Mouse (Mus musculus) urinary bladder, postnatal 25 days (tissue): ENCODE data around the gene Slc38a3.

ENCODE experiments used
- DNase-seq: peaks from one replicate; pipeline ENCODE4 v3.0.0; 2022; ENCODE audit warnings: low spot score

Gene Slc38a3

GRCm38 (mm10) chr9:107669480-107669945 is at the start of gene Slc38a3:
Slc38a3 (minus strand) TSS chr9:107669530.
- no peak for DNase-seq

DNA sequence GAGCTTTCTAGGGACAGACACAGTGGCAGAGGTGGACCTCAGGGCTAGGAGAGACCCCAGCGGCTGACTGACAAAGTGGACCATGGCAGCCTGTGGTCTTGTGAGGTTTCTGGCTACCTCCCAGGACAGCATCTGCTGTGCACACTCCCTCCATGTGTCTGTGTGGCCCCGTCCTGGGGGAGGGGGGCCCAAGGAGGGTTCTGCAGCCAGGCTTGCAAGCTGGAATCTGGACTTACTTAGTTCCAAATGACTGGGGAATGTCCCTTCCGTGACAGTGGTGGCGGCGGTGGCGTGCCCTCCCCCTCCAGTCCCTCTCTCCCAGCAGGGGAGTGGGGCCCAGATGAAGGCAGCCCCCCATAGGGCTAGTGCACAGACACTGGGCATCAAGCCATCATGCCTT is 47.6 kb upstream of the Slc38a3 start:
- DNase-seq = no peak

- DNase-seq = no peak
These were observed 46.3 kb upstream of the Slc38a3 start for GRCm38 (mm10) chr9:107715632-107716031.

DNA sequence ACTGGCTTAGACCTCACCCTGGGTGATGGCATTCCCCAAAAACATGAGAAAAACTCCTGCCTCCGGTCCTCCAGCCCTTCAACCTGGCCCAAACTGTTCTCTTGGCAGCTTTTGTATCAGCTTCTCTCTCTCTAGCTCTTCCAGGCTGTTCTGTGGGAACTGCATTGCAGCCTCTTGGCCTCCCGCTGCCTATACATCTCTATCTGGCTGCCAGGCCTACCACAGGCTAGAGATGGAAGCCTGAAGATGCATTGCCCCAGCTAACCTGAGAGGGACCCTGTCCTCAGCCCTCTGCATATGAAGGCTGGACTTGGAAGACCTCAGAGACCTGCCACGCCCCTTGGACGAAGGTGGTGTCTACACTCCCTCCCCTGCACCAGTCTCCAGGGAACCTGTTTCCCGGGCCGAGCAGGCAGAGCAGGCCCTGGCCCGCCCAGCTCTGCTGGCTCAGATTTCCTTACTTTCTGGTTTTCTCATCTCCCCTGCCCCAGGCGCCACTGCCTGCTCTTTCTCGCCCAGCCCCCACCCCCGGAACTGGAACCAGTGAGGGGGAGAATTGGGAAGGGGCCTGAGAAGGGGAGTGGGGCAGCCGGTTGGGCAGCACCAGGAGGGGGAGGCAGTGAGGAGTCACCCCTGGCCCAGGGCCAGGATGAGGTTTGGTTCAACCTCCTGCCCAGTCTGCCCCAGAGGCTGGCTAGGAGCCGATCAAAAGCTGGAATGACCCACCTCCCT is 45.1 kb upstream of the Slc38a3 start:
- peak; percentile 64 for DNase-seq

- DNase-seq = peak; percentile 79
These were observed 40.6 kb upstream of the Slc38a3 start, which contains the start of gene Sema3f for GRCm38 (mm10) chr9:107709697-107710483. Sema3f (minus strand) TSS chr9:107710475.

DNA sequence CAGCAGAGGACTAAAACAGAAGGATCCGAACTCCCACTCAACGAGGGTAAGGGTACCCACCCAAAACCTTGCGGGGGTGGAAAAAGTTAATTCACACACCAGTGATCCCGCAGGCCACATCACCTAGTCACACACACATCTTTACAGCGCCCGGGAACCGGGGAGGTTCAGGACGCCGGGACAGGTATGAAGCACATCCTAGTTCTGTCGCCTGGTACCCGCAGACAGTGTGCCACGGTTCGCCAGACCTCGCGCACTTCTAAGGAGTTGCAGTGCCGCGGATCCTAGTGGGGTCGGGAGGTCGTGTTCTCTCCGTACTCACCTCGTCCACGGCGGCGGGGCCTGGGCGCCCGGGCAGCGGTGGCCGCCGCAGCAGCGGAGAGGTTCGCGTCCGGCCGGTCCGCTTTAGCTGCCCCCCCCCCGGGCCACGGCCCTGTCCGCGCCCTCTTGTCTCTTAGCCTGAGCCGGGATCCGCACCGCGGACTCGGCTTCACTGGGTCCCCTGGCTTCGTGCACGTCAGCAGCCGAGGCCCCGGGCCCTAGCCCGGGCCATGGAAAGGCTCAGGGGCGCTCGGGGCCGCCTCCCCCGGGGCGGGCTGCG is 39.9 kb upstream of the Slc38a3 start:
- DNase-seq = no peak

DNA sequence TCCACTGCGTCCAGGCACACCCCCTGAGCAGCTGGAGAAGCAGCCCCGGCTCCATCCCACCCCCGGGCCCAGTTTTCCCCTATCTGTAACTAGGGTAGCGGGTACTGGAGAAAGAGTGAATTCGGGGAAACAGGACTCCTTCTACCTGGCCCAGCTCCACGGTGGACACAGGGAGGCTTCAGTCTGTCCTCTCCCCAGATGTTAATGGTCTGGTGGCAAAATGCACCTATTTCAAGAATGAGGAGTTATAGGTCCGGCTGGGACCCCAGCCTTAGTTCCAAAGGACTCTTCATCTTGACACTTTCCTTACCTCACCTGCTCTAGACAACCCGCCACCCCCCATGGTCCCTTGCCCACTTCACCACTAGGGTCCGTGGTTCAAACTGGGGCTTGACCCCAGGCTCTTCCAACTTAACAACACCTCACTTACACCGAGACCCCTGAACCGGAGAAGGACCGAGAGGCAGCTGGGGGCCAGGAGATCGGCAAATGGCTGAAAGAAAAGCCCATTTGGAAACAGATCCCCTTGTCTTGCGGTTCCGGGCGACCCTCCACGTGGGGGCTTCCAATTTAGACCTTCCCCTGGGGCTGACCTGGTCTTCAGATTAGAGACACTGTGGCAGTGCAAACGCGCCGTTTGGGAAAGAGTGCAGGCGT is 39.2 kb upstream of the Slc38a3 start:
- DNase-seq = no peak

DNA sequence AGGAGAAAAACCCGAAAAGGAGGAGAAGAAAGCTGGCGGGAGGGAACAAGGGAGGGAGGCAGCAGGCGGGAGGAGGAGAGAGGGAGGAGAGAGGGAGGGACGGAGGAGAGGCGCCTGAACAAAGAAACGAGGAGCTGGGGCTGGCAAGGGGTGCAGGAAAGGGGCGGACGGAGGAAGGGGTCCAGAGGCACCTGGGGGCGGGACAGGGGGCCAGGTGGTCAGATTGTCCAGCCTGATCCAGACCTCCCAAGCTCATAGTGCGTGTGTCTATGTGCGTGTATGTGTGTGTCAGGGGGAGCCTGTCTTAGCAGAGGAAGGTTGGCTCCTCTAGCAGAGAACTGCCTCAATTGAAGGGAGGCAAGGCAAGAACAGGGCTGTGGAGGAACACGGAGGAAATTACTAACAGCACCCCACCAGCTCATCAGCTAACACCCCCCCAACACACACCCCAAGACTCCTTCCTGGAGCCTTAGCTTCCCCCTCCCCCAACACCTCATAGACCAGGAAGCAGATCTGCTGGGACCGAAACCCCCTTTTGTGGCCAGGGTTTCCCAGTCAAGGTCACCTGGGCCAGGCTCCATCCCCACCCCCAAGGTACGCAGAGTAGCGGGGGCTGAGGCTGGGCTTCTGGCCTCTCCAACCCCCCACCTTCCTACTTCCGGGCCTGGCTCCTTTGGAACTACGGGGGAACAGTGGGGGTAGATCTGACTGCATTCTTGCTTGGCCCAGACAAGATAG is 38.5 kb upstream of the Slc38a3 start:
- DNase-seq = peak; percentile 37

- DNase-seq = peak; percentile 69
These were observed 37.5 kb upstream of the Slc38a3 start for GRCm38 (mm10) chr9:107706781-107707211.

- peak; percentile 60 for DNase-seq
These were observed 34.2 kb upstream of the Slc38a3 start for GRCm38 (mm10) chr9:107703337-107704122.

DNA sequence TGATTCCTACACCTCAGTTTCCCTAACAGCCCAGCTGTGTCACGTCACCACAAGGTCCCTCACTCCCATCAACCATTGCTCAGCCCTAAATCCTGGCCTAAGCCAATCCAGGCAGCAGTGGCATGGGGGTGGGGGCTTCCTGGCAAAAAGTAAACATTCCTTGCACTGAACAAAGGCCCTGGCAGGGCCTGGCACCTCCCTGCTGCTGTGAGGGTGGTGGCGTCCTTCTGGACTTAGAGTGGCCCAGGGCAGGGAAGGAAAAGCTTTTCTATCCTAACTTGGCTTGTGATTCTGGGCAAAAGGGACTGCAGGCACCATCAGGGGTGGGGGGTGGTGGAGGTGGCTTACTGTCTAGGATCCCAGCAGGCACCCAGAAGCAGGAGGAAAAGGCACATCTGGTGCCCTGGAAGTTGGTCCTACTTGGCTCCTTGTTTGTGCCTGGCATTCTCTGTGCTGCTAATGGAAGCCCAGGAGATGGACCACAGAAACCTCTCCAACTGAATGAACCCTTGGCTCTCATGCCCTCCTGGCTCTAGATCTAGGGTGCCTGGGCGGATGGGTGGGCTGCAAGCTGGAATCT is 33.4 kb upstream of the Slc38a3 start:
- no peak for DNase-seq

DNA sequence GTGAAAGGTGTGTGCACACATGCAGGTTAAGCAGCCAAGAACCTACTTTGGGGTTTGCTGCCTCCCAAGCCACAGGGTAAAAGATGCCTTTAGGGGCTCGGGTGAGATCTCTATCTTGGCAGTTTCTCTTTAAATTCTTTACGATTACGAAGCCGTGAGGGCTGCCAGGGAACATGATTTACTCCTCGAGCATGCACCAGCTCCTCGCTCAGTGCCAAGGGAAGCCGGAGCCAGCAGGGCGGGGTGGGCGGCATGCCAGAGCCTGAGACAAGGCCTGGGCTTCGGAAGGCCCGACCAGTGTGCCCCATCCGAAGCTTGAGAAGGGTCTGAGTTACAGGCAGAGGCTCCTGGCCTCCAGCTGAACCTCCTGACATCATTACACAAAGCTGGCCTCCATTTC is 32.3 kb upstream of the Slc38a3 start:
- DNase-seq = peak; percentile 87

GRCm38 (mm10) chr9:107700114-107700571 is 30.8 kb upstream of the Slc38a3 start:
- DNase-seq = no peak

DNA sequence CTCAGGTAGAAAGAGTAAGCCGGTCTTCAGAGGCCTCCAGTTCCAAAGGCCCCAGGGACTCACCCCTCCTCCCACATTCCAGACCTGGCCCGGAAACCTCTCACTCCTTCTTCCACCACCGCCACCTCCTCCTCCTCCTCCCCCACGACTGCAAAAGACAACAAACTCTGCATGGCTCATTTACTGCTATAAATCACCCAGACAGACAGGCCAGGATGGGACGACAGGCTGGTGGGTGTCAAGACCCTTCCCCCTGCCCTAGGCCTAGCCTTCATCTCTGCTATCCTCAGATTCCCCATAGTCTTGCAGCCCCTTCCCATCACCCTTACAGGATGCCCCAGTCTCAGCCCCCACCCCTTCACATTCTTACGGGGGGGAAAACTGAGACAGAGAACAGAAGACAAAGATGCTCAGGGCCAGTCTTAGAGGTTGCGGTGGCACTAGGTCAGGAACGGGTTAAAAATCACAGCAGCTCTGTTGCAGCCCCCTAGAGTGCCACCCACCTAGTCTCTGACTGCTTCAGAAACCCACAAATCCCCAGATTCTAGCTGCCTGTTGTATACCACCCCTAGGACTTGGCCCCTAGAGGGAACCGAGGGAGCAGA is 30.1 kb upstream of the Slc38a3 start:
- DNase-seq = no peak

DNA sequence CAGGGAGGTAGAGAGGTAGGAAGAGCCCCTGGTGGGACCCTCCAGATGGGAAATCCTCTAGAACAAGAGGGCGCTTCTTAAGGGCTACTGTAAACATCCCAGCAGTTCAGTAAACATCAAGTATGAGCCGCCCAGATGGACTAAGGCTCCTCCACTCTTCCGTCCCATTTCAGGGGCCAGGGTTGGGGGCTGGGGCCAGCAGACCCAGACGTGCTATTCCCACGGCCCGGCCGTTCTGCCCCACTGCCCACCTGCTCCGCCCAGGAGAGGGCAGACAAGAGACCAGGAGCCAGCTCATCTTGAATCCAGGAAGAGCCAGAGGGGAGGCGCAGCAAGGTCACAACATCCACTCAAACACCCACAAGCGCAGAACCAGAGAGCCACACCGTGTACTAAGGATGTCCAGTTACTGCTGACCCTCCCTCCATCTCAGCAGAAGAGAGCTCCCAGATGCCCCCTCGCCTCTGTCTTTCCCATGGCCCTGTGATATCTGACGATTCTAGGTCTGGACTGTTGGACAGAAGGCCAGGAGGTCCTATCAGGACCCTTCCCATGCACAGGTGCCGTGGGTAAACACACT is 29.4 kb upstream of the Slc38a3 start:
- no peak for DNase-seq

- DNase-seq = no peak
These were observed 28.6 kb upstream of the Slc38a3 start for GRCm38 (mm10) chr9:107697811-107698521.

- no peak for DNase-seq
These were observed 27.7 kb upstream of the Slc38a3 start for GRCm38 (mm10) chr9:107696845-107697610.

GRCm38 (mm10) chr9:107696106-107696479 is 26.8 kb upstream of the Slc38a3 start:
- no peak for DNase-seq
